Mouse (Mus musculus): ENCODE data around the gene Flrt2.

Gene Flrt2

GRCm38 (mm10) chr12:95737571-95737970 lies 45.5 kb downstream of the Flrt2 start:
- DNase-seq (ENCODE audit: low spot score) = no peak

DNA sequence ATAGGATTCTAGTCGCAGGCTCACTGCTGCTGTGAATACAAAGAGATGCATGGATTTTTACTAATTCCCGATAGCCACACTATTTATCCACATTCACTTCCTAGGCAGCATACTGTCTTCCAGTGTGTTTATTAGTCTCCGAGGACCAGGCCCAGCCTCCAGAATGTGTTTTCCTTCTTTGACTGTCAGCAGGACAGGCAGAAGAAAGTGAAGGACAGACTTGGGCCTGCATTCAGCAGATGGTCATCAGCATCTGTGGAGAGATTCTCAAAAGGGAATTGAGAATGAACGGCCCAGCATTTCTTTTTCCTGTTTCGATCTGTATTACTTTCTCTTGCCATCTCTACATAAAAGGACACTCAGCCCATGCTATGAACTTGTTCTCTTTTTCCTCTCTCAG lies 46.0 kb downstream of the Flrt2 start:
- DNase-seq (ENCODE audit: low spot score) = no peak

- no peak for DNase-seq (ENCODE audit: low spot score)
Observed at GRCm38 (mm10) chr12:95738491-95739135, 46.6 kb downstream of the Flrt2 start.

DNA sequence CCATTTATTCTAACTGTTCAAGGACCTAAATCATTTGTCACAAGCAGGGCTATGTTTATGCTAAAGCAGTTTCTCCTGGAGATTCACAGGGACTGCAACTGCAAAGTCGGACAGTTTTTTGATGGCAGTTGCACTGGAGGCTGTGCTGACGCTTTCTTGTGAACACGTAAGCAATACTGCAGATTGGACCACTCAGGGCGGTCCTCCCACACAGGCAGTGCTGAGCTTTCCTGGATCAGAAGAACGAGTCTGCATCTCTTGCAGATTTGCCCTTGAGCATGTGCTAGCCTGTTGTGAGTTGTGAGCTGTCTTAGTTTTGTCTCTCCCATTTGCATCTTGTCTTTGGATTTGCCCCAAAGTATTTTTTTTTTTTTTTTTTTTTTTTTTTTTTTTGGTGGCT lies 47.7 kb downstream of the Flrt2 start:
- no peak for DNase-seq (ENCODE audit: low spot score)

GRCm38 (mm10) chr12:95741296-95741695 lies 49.3 kb downstream of the Flrt2 start:
- DNase-seq (ENCODE audit: low spot score) = no peak

DNA sequence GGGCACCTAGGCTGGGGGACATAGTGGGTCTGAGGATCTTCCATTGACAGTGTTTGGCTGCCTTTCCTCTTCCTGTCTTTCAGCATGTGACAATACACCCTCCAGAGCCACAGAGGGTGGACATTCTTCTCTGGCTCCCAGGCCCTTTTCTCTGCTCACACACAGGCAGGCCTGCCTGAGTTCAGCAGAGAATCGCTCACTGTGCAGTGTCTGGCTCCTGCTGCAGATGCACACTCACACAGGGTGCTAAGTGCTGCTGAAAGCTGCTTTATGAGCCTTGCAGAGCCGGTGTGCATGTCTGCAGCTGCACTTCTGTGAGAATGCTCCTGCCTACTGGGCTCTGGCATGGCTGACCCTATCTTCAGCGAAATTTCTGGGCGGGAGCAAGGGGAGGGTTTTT lies 52.3 kb downstream of the Flrt2 start:
- DNase-seq (ENCODE audit: low spot score) = no peak

- no peak for DNase-seq (ENCODE audit: low spot score)
Observed at GRCm38 (mm10) chr12:95746856-95747579, 55.0 kb downstream of the Flrt2 start.

- DNase-seq (ENCODE audit: low spot score) = no peak
Observed at GRCm38 (mm10) chr12:95748760-95749159, 56.7 kb downstream of the Flrt2 start.

DNA sequence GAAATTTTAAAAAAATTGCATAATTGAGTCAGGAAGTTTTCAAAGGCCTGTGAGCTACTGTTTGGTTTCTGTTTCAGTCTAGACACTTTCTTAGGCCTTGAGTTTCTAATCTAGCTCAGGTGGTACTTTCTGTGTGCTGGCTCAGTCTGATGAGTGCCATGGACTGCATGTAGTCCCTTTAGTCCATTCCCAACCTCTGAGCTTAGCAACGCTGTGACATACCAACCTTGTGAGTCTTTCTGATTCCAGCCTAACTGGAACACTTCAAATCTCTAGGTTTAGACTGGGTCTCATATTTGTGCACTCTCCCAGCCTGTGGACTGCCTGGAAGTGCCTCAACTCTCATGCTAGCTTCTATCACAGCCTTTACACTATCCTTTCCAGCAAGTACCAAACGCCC lies 57.2 kb downstream of the Flrt2 start:
- no peak for DNase-seq (ENCODE audit: low spot score)

- DNase-seq (ENCODE audit: low spot score) = no peak
Observed at GRCm38 (mm10) chr12:95759212-95759746, 67.3 kb downstream of the Flrt2 start.

- DNase-seq (ENCODE audit: low spot score) = no peak
Observed at GRCm38 (mm10) chr12:95765255-95765654, 73.2 kb downstream of the Flrt2 start.

- DNase-seq (ENCODE audit: low spot score) = no peak
Observed at GRCm38 (mm10) chr12:95769041-95769440, 77.0 kb downstream of the Flrt2 start.

- DNase-seq (ENCODE audit: low spot score) = no peak
Observed at GRCm38 (mm10) chr12:95770251-95770650, 78.2 kb downstream of the Flrt2 start.

DNA sequence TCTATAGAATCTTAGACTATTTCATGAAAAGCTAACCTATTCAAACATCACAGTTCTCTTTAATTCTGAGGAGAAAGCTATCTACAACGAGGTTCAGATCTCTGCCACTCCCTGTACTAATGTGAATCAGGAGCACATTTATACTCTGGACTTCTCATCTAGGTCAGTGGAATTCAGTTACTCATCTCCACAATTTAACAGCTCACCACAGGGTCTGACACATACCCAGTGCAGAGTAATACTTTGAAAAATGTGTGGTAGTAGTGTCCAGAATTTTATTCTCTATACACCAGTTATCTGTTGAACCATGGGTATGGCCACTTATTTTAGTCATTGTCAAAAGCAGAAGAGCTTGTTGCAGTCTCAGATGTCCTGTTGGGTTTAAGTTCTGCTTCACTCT lies 98.1 kb downstream of the Flrt2 start:
- DNase-seq (ENCODE audit: low spot score) = no peak

GRCm38 (mm10) chr12:95816660-95817059 lies 124.6 kb downstream of the Flrt2 start:
- no peak for DNase-seq (ENCODE audit: low spot score)

Measured in ovary, postnatal 14 days (tissue).